21 mouse cellular contexts compared by ENCODE assay signal in genomic region chr9:60582553-60582952, GRCm38 (mm10).
DNase-seq lines count a peak whose midpoint lies in the region; ATAC-seq lines count a peak whose summit lies in the region.
"Had no signal": no experiment of that assay in that cellular context is flagged by ENCODE, and none has a peak within 500 bp of the region (broad histone marks: within the 10 kb centered on the region; RNA-seq: fewer than 3 reads in every experiment).

No protein-coding gene starts in this region.

- H3K27ac ChIP-seq in embryonic facial prominence, embryonic 11.5 days (replicated peaks; ENCODE audit: low read depth, low read length): no peak overlapping the region
- H3K27ac ChIP-seq in embryonic facial prominence, embryonic 10.5 days (replicated peaks): no peak overlapping the region
- peak overlapping the region; percentile 74 for H3K27ac ChIP-seq in embryonic facial prominence, embryonic 13.5 days
- no peak overlapping the region for H3K27ac ChIP-seq in embryonic facial prominence, embryonic 14.5 days (replicated peaks; ENCODE audit: low read depth, low read length)

- no peak for ATAC-seq in embryonic facial prominence, embryonic 11.5 days (replicated peaks; ENCODE audit: insufficient number of reproducible peaks, low FRiP score, low TSS enrichment, low read depth)
- ATAC-seq in embryonic facial prominence, embryonic 13.5 days (ENCODE audit: insufficient number of reproducible peaks, insufficient read depth, low FRiP score, low TSS enrichment, low read depth): no peak
- peak; percentile 55 for ATAC-seq in embryonic facial prominence, embryonic 14.5 days (ENCODE audit: low read depth)
- ATAC-seq: activated CD4-positive, CD25-positive, alpha-beta regulatory T cell, adult 4 months; CD4-positive, CD25-positive, alpha-beta regulatory T cell, adult 4 months; Patski had no signal

- no peaks in the 10 kb centered on the region for H3K4me1 ChIP-seq in embryonic facial prominence, embryonic 11.5 days (ENCODE audit: control insufficient read depth, insufficient read depth, low read length)
- H3K4me1 ChIP-seq in embryonic facial prominence, embryonic 10.5 days: no peaks in the 10 kb centered on the region; the same call in 1 of the 2 replicates
- H3K4me1 ChIP-seq in embryonic facial prominence, embryonic 13.5 days: peaks cover 11% of the 10 kb centered on the region
- H3K4me1 ChIP-seq in embryonic facial prominence, embryonic 14.5 days (ENCODE audit: control insufficient read depth, insufficient read depth, low read length): no peaks in the 10 kb centered on the region

- H3K4me2 ChIP-seq in embryonic facial prominence, embryonic 11.5 days (ENCODE audit: low read depth, low read length): no peak overlapping the region
- H3K4me2 ChIP-seq in embryonic facial prominence, embryonic 13.5 days: no peak overlapping the region
- no peak overlapping the region for H3K4me2 ChIP-seq in embryonic facial prominence, embryonic 14.5 days (ENCODE audit: low read depth, low read length)

- H3K9me3 ChIP-seq in embryonic facial prominence, embryonic 11.5 days (replicated peaks; ENCODE audit: control insufficient read depth, low read length): no peaks in the 10 kb centered on the region
- H3K9me3 ChIP-seq in embryonic facial prominence, embryonic 10.5 days: no peaks in the 10 kb centered on the region
- no peaks in the 10 kb centered on the region for H3K9me3 ChIP-seq in embryonic facial prominence, embryonic 13.5 days
- no peaks in the 10 kb centered on the region for H3K9me3 ChIP-seq in embryonic facial prominence, embryonic 14.5 days (ENCODE audit: control insufficient read depth, low read length)
- H3K9me3 ChIP-seq: G1E had no signal

- H3K9ac ChIP-seq in embryonic facial prominence, embryonic 11.5 days (replicated peaks; ENCODE audit: low read length): no peak overlapping the region
- H3K9ac ChIP-seq in embryonic facial prominence, embryonic 13.5 days: no peak overlapping the region
- no peak overlapping the region for H3K9ac ChIP-seq in embryonic facial prominence, embryonic 14.5 days (ENCODE audit: low read depth, low read length)

- DNase-seq in embryonic facial prominence, embryonic 11.5 days (ENCODE audit: low spot score): peak; percentile 24
- DNase-seq in embryonic facial prominence, embryonic 10.5 days (ENCODE audit: low spot score): no peak
- peak; percentile 65 for DNase-seq in embryonic facial prominence, embryonic 14.5 days (ENCODE audit: low spot score)
- no peak for DNase-seq in kidney, adult 18-20 months
- no peak for DNase-seq in thymus, postnatal 10 days (ENCODE audit: low spot score in 2 of 2)
- DNase-seq: adrenal gland, adult 2 months; adrenal gland, adult 8-10 months; adrenal gland, postnatal 10 days; adrenal gland, postnatal 14 days; adrenal gland, postnatal 25 days; adrenal gland, postnatal 36 days; B cell, adult 2 months; cerebellum, adult 11 months; cerebellum, adult 11-12 months; cerebellum, adult 18-20 months had no signal

- H3K4me3 ChIP-seq in embryonic facial prominence, embryonic 11.5 days (ENCODE audit: low read depth, low read length): no peak overlapping the region
- H3K4me3 ChIP-seq in embryonic facial prominence, embryonic 10.5 days: no peak overlapping the region
- no peak overlapping the region for H3K4me3 ChIP-seq in embryonic facial prominence, embryonic 13.5 days
- H3K4me3 ChIP-seq in embryonic facial prominence, embryonic 14.5 days (ENCODE audit: low read depth, low read length): no peak overlapping the region

- 65% methylated on average over 7 of the region's 7 CpGs for WGBS in embryonic facial prominence, embryonic 11.5 days
- 74% methylated on average over 7 of the region's 7 CpGs for WGBS in embryonic facial prominence, embryonic 10.5 days
- WGBS in embryonic facial prominence, embryonic 13.5 days: 32% methylated on average over 7 of the region's 7 CpGs
- 45% methylated on average over 7 of the region's 7 CpGs for WGBS in embryonic facial prominence, embryonic 14.5 days

- H3K36me3 ChIP-seq in embryonic facial prominence, embryonic 11.5 days (replicated peaks; ENCODE audit: control insufficient read depth, insufficient read depth, low read depth, low read length): no peaks in the 10 kb centered on the region
- H3K36me3 ChIP-seq in embryonic facial prominence, embryonic 10.5 days (replicated peaks): peaks cover 25% of the 10 kb centered on the region
- H3K36me3 ChIP-seq in embryonic facial prominence, embryonic 13.5 days: peaks cover 24% of the 10 kb centered on the region
- H3K36me3 ChIP-seq in embryonic facial prominence, embryonic 14.5 days (ENCODE audit: control insufficient read depth, insufficient read depth, low read length): 0 out of 2 replicates have a peak, but pooled peaks cover 5% of the 10 kb centered on the region
- H3K36me3 ChIP-seq: G1E had no signal

- no peaks in the 10 kb centered on the region for H3K27me3 ChIP-seq in embryonic facial prominence, embryonic 11.5 days (ENCODE audit: control insufficient read depth, insufficient read depth, low read length)
- no peaks in the 10 kb centered on the region for H3K27me3 ChIP-seq in embryonic facial prominence, embryonic 10.5 days (replicated peaks; ENCODE audit: low read depth, poor library complexity, severe bottlenecking)
- no peaks in the 10 kb centered on the region for H3K27me3 ChIP-seq in embryonic facial prominence, embryonic 13.5 days
- H3K27me3 ChIP-seq in embryonic facial prominence, embryonic 14.5 days (replicated peaks; ENCODE audit: control insufficient read depth, insufficient read depth, low read length): no peaks in the 10 kb centered on the region
- H3K27me3 ChIP-seq: CH12.LX, Patski had no signal

Comparison
In these comparisons a context has a peak if more than half of its experiments do, and no peak if none do; other contexts are left out.
1. DNase-seq: peak in embryonic facial prominence, embryonic 11.5 days (single experiment) and embryonic facial prominence, embryonic 14.5 days (single experiment); none in embryonic facial prominence, embryonic 10.5 days (single experiment), kidney, adult 18-20 months (single experiment) and thymus, postnatal 10 days (0 of 2).